Mouse (Mus musculus): ENCODE measurements around the gene Tcp11l2. TPM values are rescaled to one million over a fixed set of nuclear protein-coding genes. Genes with fewer than 3 reads are reported as not detected.
A peak's percentile ranks its signal among the peaks of the same experiment; 100 is the strongest.

Gene Tcp11l2
- 21.6 and 23.0 TPM in 2 replicates for polyA plus RNA-seq (2015; fragmentation: Nextera tagmentation; extraction: Ambion mirVana)

DNA sequence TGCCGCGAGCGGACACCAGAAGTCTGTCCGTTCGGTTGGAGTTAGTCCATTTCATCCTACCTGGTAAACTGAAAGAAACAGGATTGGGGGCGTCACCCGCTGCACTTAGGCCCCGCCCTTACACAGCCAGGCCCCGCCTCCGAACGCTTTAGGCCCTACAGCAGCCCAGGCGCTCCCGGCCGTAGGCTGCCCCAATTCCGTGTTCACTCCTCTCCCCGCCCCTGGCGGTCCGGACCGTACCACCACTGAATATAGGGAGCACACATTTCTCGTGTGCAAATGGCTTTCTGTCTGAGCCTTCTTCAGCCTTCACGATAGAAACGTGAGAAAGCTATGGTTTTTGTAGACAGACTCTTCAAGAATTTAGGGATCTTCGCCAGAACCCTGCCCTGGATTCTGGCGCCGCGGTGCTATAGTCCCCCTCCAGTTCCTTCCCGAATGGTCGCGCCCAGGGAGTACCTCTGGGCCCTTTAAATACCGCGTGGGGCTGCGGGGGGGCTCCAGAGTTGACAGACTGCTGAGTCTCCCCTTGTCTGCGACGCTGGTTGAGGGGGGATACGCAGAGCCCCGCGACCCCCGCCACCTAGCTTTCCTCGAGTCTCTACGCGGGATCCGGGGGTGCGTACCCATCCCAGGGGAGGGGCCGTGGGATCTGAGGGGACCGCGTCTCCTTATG is at the start of gene Tcp11l2:
Tcp11l2 (plus strand) TSS at position 232 of the 676 bp plus-strand sequence.
- peak within 1 kb of the TSS; percentile 83 for H3K9ac ChIP-seq
- ATAC-seq (ENCODE audit: low FRiP score, low read depth) = peak; percentile 99
- H3K36me3 ChIP-seq = no peaks in the 10 kb centered on the region
- peak within 1 kb of the TSS; percentile 84 for H3K4me3 ChIP-seq
- H3K4me2 ChIP-seq (replicated peaks) = peak within 1 kb of the TSS; percentile 99
- peak within 1 kb of the TSS; percentile 69 for H3K27ac ChIP-seq
- no peaks in the 10 kb centered on the region for H3K9me3 ChIP-seq
- under 1% methylated on average over 46 of the region's 46 CpGs for WGBS
- peaks cover 15% of the 10 kb centered on the region for H3K4me1 ChIP-seq
- 0 out of 2 replicates have a peak, but pooled peaks cover 3% of the 10 kb centered on the region for H3K27me3 ChIP-seq

DNA sequence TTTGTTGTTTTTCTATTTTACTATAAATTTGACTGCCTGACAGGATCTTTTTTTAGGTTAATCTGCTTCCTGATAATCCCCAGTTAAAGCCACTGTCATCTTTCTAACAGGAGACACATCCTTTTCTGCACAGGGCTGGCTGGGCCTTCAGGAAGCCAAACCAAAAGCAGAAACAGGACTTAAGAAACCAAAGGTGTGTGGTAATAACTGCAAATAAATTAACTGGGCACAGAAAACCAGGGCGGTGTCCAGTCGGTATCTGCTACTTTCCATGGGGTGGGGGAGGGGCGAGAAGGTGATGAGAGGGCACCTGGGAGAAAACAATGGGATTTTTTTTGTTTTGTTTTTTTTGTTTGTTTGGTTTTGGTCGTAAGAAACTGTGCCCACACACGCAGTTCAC is 49.4 kb upstream of the Tcp11l2 start:
- peaks cover 72% of the 10 kb centered on the region for H3K36me3 ChIP-seq
- no peak overlapping the region for H3K4me3 ChIP-seq

GRCm38 (mm10) chr10:84527631-84528030 is 48.8 kb upstream of the Tcp11l2 start:
- Histone ChIP-seq H3K27me3 (no peaks in the 10 kb centered on the region), H3K27ac (no peak overlapping the region), H3K4me1 (peaks cover 33% of the 10 kb centered on the region), H3K4me3 (no peak overlapping the region), H3K4me2 (replicated peaks) (no peak overlapping the region), H3K36me3 (peaks cover 72% of the 10 kb centered on the region), H3K9ac (no peak overlapping the region), H3K9me3 (no peaks in the 10 kb centered on the region)
- ATAC-seq (ENCODE audit: low FRiP score, low read depth) = no peak
- 85% methylated on average over 12 of the region's 12 CpGs for WGBS

More for the DNA sequence above, 49.4 kb upstream of the Tcp11l2 start:
- Histone ChIP-seq H3K9me3 (no peaks in the 10 kb centered on the region), H3K9ac (no peak overlapping the region), H3K4me2 (replicated peaks) (no peak overlapping the region), H3K4me1 (peaks cover 27% of the 10 kb centered on the region), H3K27ac (no peak overlapping the region), H3K27me3 (no peaks in the 10 kb centered on the region)
- WGBS = 79% methylated on average over 5 of the region's 5 CpGs
- ATAC-seq (ENCODE audit: low FRiP score, low read depth) = no peak

DNA sequence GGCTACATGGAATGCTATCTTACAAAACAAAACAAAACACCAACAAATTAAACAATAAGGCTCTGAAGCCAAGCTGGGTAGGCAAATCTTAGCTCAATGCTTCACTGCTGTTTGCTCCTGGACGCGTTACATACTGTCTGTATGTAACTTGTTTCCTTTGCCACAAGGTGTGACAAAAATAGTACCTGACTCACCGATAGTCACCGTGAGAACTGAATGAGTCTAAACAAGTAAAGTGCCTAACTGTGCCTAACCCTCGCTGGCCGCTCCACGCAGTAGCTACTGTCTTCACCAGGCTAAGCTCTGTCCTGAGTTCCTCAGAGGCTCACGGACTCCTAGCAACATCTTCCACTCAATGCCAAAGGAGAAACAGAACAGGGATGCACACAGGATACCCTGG is 46.0 kb upstream of the Tcp11l2 start:
- no peak for ATAC-seq (ENCODE audit: low FRiP score, low read depth)
- 90% methylated on average over 8 of the region's 8 CpGs for WGBS
- no peaks in the 10 kb centered on the region for H3K27me3 ChIP-seq
- peak overlapping the region; percentile 97; the same call in 1 of the 2 replicates for H3K9ac ChIP-seq
- H3K27ac ChIP-seq = no peak overlapping the region
- H3K4me3 ChIP-seq = peak overlapping the region; percentile 97
- H3K9me3 ChIP-seq = no peaks in the 10 kb centered on the region
- H3K4me2 ChIP-seq (replicated peaks) = peak overlapping the region; percentile 81
- H3K36me3 ChIP-seq = peaks cover 50% of the 10 kb centered on the region
- peaks cover 42% of the 10 kb centered on the region for H3K4me1 ChIP-seq

- ATAC-seq (ENCODE audit: low FRiP score, low read depth) = no peak
- peak overlapping the region; percentile 97 for H3K9ac ChIP-seq
Observed at GRCm38 (mm10) chr10:84531576-84531975, 44.9 kb upstream of the Tcp11l2 start.

GRCm38 (mm10) chr10:84532191-84532889 is 44.1 kb upstream of the Tcp11l2 start:
- Histone ChIP-seq H3K27ac (peak overlapping the region; percentile 87; the same call in 1 of the 2 replicates), H3K36me3 (peaks cover 34% of the 10 kb centered on the region), H3K4me3 (peak overlapping the region; percentile 97), H3K27me3 (no peaks in the 10 kb centered on the region), H3K9ac (peak overlapping the region; percentile 97), H3K9me3 (no peaks in the 10 kb centered on the region), H3K4me1 (peaks cover 42% of the 10 kb centered on the region), H3K4me2 (replicated peaks) (peak overlapping the region; percentile 81)
- no peak for ATAC-seq (ENCODE audit: low FRiP score, low read depth)
- 71% methylated on average over 16 of the region's 16 CpGs for WGBS

More at GRCm38 (mm10) chr10:84531576-84531975, 44.9 kb upstream of the Tcp11l2 start:
- Histone ChIP-seq H3K9me3 (no peaks in the 10 kb centered on the region), H3K4me1 (peaks cover 42% of the 10 kb centered on the region), H3K4me3 (peak overlapping the region; percentile 97), H3K27me3 (no peaks in the 10 kb centered on the region), H3K4me2 (replicated peaks) (peak overlapping the region; percentile 81), H3K27ac (no peak overlapping the region; the same call in 1 of the 2 replicates), H3K36me3 (peaks cover 41% of the 10 kb centered on the region)
- 76% methylated on average over 4 of the region's 4 CpGs for WGBS

- Histone ChIP-seq H3K27ac (peak overlapping the region; percentile 87), H3K9ac (peak overlapping the region; percentile 97), H3K4me2 (replicated peaks) (peak overlapping the region; percentile 81), H3K4me3 (peak overlapping the region; percentile 97), H3K36me3 (peaks cover 25% of the 10 kb centered on the region), H3K4me1 (peaks cover 42% of the 10 kb centered on the region), H3K27me3 (no peaks in the 10 kb centered on the region), H3K9me3 (no peaks in the 10 kb centered on the region)
- peak; percentile 33; the same call in 1 of the 2 replicates for ATAC-seq (ENCODE audit: low FRiP score, low read depth)
- under 1% methylated on average over 71 of the region's 72 CpGs for WGBS
Observed at GRCm38 (mm10) chr10:84532911-84533882, 43.2 kb upstream of the Tcp11l2 start.

DNA sequence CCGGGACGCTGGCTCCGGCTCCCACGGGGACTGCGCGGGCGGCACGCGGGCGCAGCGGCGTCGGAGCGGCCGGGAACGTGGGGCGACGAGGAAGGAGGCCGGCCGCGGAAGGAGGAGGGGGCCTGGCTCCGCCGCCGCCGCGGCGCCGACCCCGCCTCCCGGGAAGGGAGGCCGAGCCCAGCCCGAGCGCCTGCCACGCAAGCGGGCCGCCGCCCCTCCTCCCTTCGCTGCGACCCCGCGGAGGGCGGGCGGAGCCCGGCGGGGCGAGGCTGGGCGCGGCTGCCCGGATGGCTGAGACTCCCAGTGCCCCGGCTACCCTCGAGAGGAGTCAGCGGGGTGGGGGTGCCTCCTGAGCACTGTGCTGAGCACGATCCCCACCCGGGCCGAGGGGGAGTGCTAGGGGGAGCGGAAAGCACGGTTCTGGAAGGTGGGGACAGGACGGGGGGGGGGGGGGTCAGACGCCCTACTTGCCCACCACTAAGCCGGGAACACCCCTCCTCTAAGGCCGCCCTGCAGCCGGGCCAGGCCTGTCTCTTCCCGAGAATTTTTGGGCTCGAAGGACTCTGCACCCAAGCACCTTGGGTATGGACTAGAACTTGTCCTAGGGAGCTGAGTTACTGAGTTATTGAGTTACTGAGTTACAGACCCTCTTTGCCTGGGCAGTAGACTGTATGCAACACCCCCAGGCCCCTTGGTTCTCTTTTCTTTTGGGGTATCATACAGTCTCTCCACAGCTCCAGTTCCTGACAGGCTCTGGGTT is 42.3 kb upstream of the Tcp11l2 start, which contains the start of gene Ckap4:
Ckap4 (minus strand) TSS at position 151 of the 760 bp plus-strand sequence.
- peaks cover 42% of the 10 kb centered on the region for H3K4me1 ChIP-seq
- no peaks in the 10 kb centered on the region for H3K9me3 ChIP-seq
- H3K27me3 ChIP-seq = no peaks in the 10 kb centered on the region
- peak within 1 kb of the TSS; percentile 87 for H3K27ac ChIP-seq
- peaks cover 16% of the 10 kb centered on the region for H3K36me3 ChIP-seq
- under 1% methylated on average over 25 of the region's 64 CpGs for WGBS
- H3K4me3 ChIP-seq = peak within 1 kb of the TSS; percentile 97
- peak; percentile 94 for ATAC-seq (ENCODE audit: low FRiP score, low read depth)
- peak within 1 kb of the TSS; percentile 97 for H3K9ac ChIP-seq
- H3K4me2 ChIP-seq (replicated peaks) = peak within 1 kb of the TSS; percentile 81

- ATAC-seq (ENCODE audit: low FRiP score, low read depth) = no peak
- Histone ChIP-seq H3K4me3 (no peak overlapping the region), H3K4me2 (replicated peaks) (no peak overlapping the region), H3K9ac (no peak overlapping the region), H3K36me3 (peaks cover 6% of the 10 kb centered on the region), H3K27me3 (no peaks in the 10 kb centered on the region), H3K9me3 (no peaks in the 10 kb centered on the region), H3K27ac (no peak overlapping the region), H3K4me1 (peaks cover 31% of the 10 kb centered on the region)
- WGBS = 73% methylated on average over 5 of the region's 5 CpGs
Observed at GRCm38 (mm10) chr10:84535458-84535857, 41.0 kb upstream of the Tcp11l2 start.

- H3K27me3 ChIP-seq = no peaks in the 10 kb centered on the region
- H3K4me1 ChIP-seq = peaks cover 27% of the 10 kb centered on the region
- 54% methylated on average over 4 of the region's 4 CpGs for WGBS
- H3K4me3 ChIP-seq = no peak overlapping the region
- H3K36me3 ChIP-seq = peaks cover 6% of the 10 kb centered on the region
- ATAC-seq (ENCODE audit: low FRiP score, low read depth) = no peak
- no peak overlapping the region for H3K27ac ChIP-seq
- H3K9ac ChIP-seq = no peak overlapping the region
- H3K9me3 ChIP-seq = no peaks in the 10 kb centered on the region
- no peak overlapping the region for H3K4me2 ChIP-seq (replicated peaks)
Observed at GRCm38 (mm10) chr10:84535859-84536258, 40.6 kb upstream of the Tcp11l2 start.

DNA sequence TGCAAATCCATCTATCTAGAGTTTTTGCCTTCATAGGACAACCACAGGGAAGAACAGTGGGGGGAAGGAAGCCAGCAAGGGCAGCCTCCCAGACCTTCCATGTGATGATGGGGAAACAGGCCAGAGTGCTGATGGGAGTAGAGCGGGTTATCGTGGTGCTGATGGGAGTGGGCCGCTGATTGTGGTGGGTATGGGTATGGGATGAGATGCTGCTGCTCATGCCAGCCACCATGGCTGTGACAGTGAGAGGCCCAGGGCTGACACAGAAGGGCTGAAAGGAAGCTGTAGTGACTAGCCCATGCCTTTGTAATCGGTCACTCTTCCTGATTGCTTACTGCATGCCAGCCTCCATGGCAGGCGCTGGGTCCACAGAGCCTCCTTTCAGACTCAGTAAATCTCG is 36.8 kb upstream of the Tcp11l2 start:
- no peaks in the 10 kb centered on the region for H3K27me3 ChIP-seq
- no peaks in the 10 kb centered on the region for H3K36me3 ChIP-seq
- no peak overlapping the region for H3K27ac ChIP-seq
- no peak overlapping the region for H3K4me2 ChIP-seq (replicated peaks)
- H3K9me3 ChIP-seq = no peaks in the 10 kb centered on the region
- no peak overlapping the region for H3K9ac ChIP-seq
- ATAC-seq (ENCODE audit: low FRiP score, low read depth) = no peak
- peaks cover 17% of the 10 kb centered on the region for H3K4me1 ChIP-seq
- WGBS = 89% methylated on average over 6 of the region's 6 CpGs
- H3K4me3 ChIP-seq = no peak overlapping the region
